Mouse (Mus musculus): ENCODE measurements around the gene Cgrrf1.

Gene Cgrrf1

GRCm38 (mm10) chr14:46821873-46822716, 9.8 kb upstream of the Cgrrf1 start, which contains the start of gene Gmfb:
Gene Gmfb, minus strand, starts transcription at chr14:46822242.
- DNase-seq (ENCODE audit: extremely low spot score): peak; percentile 93

- no peak for DNase-seq (ENCODE audit: extremely low spot score)
Measured at GRCm38 (mm10) chr14:46823996-46824395, 7.9 kb upstream of the Cgrrf1 start.

- no peak for DNase-seq (ENCODE audit: extremely low spot score)
Measured at GRCm38 (mm10) chr14:46827430-46827829, 4.5 kb upstream of the Cgrrf1 start.

- peak; percentile 14 for DNase-seq (ENCODE audit: extremely low spot score)
Measured at GRCm38 (mm10) chr14:46831295-46831694, 630 bp upstream of the Cgrrf1 start.

- DNase-seq (ENCODE audit: extremely low spot score): no peak
Measured at GRCm38 (mm10) chr14:46832354-46833272, 688 bp downstream of the Cgrrf1 start.

GRCm38 (mm10) chr14:46839326-46839725, 7.4 kb downstream of the Cgrrf1 start:
- DNase-seq (ENCODE audit: extremely low spot score): no peak

GRCm38 (mm10) chr14:46845706-46846105, 13.8 kb downstream of the Cgrrf1 start:
- no peak for DNase-seq (ENCODE audit: extremely low spot score)

GRCm38 (mm10) chr14:46848063-46848590, 16.2 kb downstream of the Cgrrf1 start:
- DNase-seq (ENCODE audit: extremely low spot score): no peak

GRCm38 (mm10) chr14:46848736-46849135, 16.8 kb downstream of the Cgrrf1 start:
- DNase-seq (ENCODE audit: extremely low spot score): no peak

- DNase-seq (ENCODE audit: extremely low spot score): no peak
Measured at GRCm38 (mm10) chr14:46849769-46850168, 17.8 kb downstream of the Cgrrf1 start.

- no peak for DNase-seq (ENCODE audit: extremely low spot score)
Measured at GRCm38 (mm10) chr14:46853677-46854076, 21.8 kb downstream of the Cgrrf1 start.

- DNase-seq (ENCODE audit: extremely low spot score): no peak
Measured at GRCm38 (mm10) chr14:46862922-46863321, 31.0 kb downstream of the Cgrrf1 start.

- peak; percentile 61 for DNase-seq (ENCODE audit: extremely low spot score)
Measured at GRCm38 (mm10) chr14:46880935-46881334, 49.0 kb downstream of the Cgrrf1 start.

GRCm38 (mm10) chr14:46881581-46882430, 49.9 kb downstream of the Cgrrf1 start:
- DNase-seq (ENCODE audit: extremely low spot score): peak; percentile 70

GRCm38 (mm10) chr14:46882431-46883067, 50.6 kb downstream of the Cgrrf1 start, which contains the start of gene Samd4:
Gene Samd4, plus strand, starts transcription at chr14:46882854.
- DNase-seq (ENCODE audit: extremely low spot score): peak; percentile 85

- peak; percentile 77 for DNase-seq (ENCODE audit: extremely low spot score)
Measured at GRCm38 (mm10) chr14:46883068-46883870, 51.3 kb downstream of the Cgrrf1 start.

GRCm38 (mm10) chr14:46883871-46884441, 52.0 kb downstream of the Cgrrf1 start:
- no peak for DNase-seq (ENCODE audit: extremely low spot score)

- peak; percentile 81 for DNase-seq (ENCODE audit: extremely low spot score)
Measured at GRCm38 (mm10) chr14:46884701-46885428, 52.9 kb downstream of the Cgrrf1 start.

- no peak for DNase-seq (ENCODE audit: extremely low spot score)
Measured at GRCm38 (mm10) chr14:46885429-46885755, 53.5 kb downstream of the Cgrrf1 start.
